In genomic region chr15:11742346-11742729, GRCm38 (mm10) we compare ENCODE assay signal across 11 mouse cellular contexts.
DNase-seq lines count a peak whose midpoint lies in the region; ATAC-seq and TF ChIP-seq lines count a peak whose summit lies in the region.
"Had no signal": no experiment of that assay in that cellular context is flagged by ENCODE, and none has a peak within 500 bp of the region (broad histone marks: within the 10 kb centered on the region; RNA-seq: fewer than 3 reads in every experiment).

No protein-coding gene starts in this region.

- TF ChIP-seq CTCF in intestine, postnatal 0 days (IDR thresholded peaks at IDR 0.05; ENCODE audit: low read depth), result no peak

- no peaks in the 10 kb centered on the region for H3K27me3 ChIP-seq in intestine, embryonic 16.5 days (replicated peaks; ENCODE audit: control insufficient read depth, insufficient read depth, low read length)
- H3K27me3 ChIP-seq in intestine, postnatal 0 days (replicated peaks; ENCODE audit: control insufficient read depth, insufficient read depth, low read length), result no peaks in the 10 kb centered on the region
- peaks cover 26% of the 10 kb centered on the region for H3K27me3 ChIP-seq in forebrain, embryonic 10.5 days (ENCODE audit: poor library complexity, severe bottlenecking)
- no peaks in the 10 kb centered on the region for H3K27me3 ChIP-seq in hindbrain, embryonic 15.5 days
- H3K27me3 ChIP-seq in midbrain, embryonic 14.5 days (ENCODE audit: control insufficient read depth, insufficient read depth, low read length), result no peaks in the 10 kb centered on the region

- H3K36me3 ChIP-seq in intestine, embryonic 16.5 days (ENCODE audit: control insufficient read depth, insufficient read depth, low read length), result no peaks in the 10 kb centered on the region
- no peaks in the 10 kb centered on the region for H3K36me3 ChIP-seq in intestine, postnatal 0 days (ENCODE audit: control insufficient read depth, insufficient read depth)
- H3K36me3 ChIP-seq in forebrain, embryonic 10.5 days (replicated peaks), result no peaks in the 10 kb centered on the region
- no peaks in the 10 kb centered on the region for H3K36me3 ChIP-seq in hindbrain, embryonic 15.5 days
- no peaks in the 10 kb centered on the region for H3K36me3 ChIP-seq in midbrain, embryonic 14.5 days (ENCODE audit: control insufficient read depth, insufficient read depth, low read length)

- 0 out of 2 replicates have a peak overlapping the region, but pooled peaks have one; percentile 14 for H3K27ac ChIP-seq in intestine, embryonic 16.5 days (ENCODE audit: low read length)
- H3K27ac ChIP-seq in intestine, postnatal 0 days (ENCODE audit: low read depth, low read length), result no peak overlapping the region
- H3K27ac ChIP-seq in forebrain, embryonic 10.5 days, result no peak overlapping the region
- H3K27ac ChIP-seq in hindbrain, embryonic 15.5 days (replicated peaks), result no peak overlapping the region
- no peak overlapping the region for H3K27ac ChIP-seq in midbrain, embryonic 14.5 days (replicated peaks; ENCODE audit: low read depth, low read length)
- H3K27ac ChIP-seq: layer of hippocampus, adult 2 months had no signal

- H3K9me3 ChIP-seq in intestine, embryonic 16.5 days (ENCODE audit: control insufficient read depth, low read length), result no peaks in the 10 kb centered on the region
- no peaks in the 10 kb centered on the region for H3K9me3 ChIP-seq in intestine, postnatal 0 days (ENCODE audit: control insufficient read depth)
- no peaks in the 10 kb centered on the region for H3K9me3 ChIP-seq in forebrain, embryonic 10.5 days
- no peaks in the 10 kb centered on the region for H3K9me3 ChIP-seq in hindbrain, embryonic 15.5 days
- H3K9me3 ChIP-seq in midbrain, embryonic 14.5 days (ENCODE audit: control insufficient read depth, low read length), result no peaks in the 10 kb centered on the region

- DNase-seq in forebrain, embryonic 10.5 days (ENCODE audit: extremely low spot score, low spot score), result no peak
- peak; percentile 49 for DNase-seq in midbrain, embryonic 14.5 days
- DNase-seq in adrenal gland, postnatal 14 days, result no peak
- DNase-seq in adrenal gland, adult 8-10 months, result no peak
- DNase-seq: cerebellum, adult 11-12 months; liver, postnatal 0 days had no signal

- H3K4me2 ChIP-seq in intestine, embryonic 16.5 days (ENCODE audit: low read depth, low read length), result no peak overlapping the region
- H3K4me2 ChIP-seq in intestine, postnatal 0 days (replicated peaks; ENCODE audit: low read depth), result no peak overlapping the region
- H3K4me2 ChIP-seq in hindbrain, embryonic 15.5 days, result peak overlapping the region; percentile 23; the same call in 1 of the 2 replicates
- peak overlapping the region; percentile 42 for H3K4me2 ChIP-seq in midbrain, embryonic 14.5 days (ENCODE audit: low read length)

- no peak overlapping the region for H3K4me3 ChIP-seq in intestine, embryonic 16.5 days (ENCODE audit: low read length)
- no peak overlapping the region for H3K4me3 ChIP-seq in intestine, postnatal 0 days (ENCODE audit: low read depth, low read length)
- peak overlapping the region; percentile 39 for H3K4me3 ChIP-seq in forebrain, embryonic 10.5 days
- H3K4me3 ChIP-seq in hindbrain, embryonic 15.5 days, result no peak overlapping the region
- 0 out of 2 replicates have a peak overlapping the region, but pooled peaks have one; percentile 11 for H3K4me3 ChIP-seq in midbrain, embryonic 14.5 days (replicated peaks; ENCODE audit: low read depth, low read length)
- H3K4me3 ChIP-seq: layer of hippocampus, adult 2 months had no signal

- WGBS in intestine, embryonic 16.5 days, result 41% methylated on average over 6 of the region's 6 CpGs
- WGBS in intestine, postnatal 0 days, result 46% methylated on average over 6 of the region's 6 CpGs
- WGBS in forebrain, embryonic 10.5 days, result 13% methylated on average over 6 of the region's 6 CpGs
- 21% methylated on average over 6 of the region's 6 CpGs for WGBS in hindbrain, embryonic 15.5 days
- 10% methylated on average over 6 of the region's 6 CpGs for WGBS in midbrain, embryonic 14.5 days

- peaks cover 23% of the 10 kb centered on the region; the same call in 1 of the 2 replicates for H3K4me1 ChIP-seq in intestine, embryonic 16.5 days (ENCODE audit: control insufficient read depth, insufficient read depth, low read length)
- H3K4me1 ChIP-seq in intestine, postnatal 0 days (replicated peaks; ENCODE audit: control insufficient read depth, insufficient read depth, low read length), result no peaks in the 10 kb centered on the region
- peaks cover 18% of the 10 kb centered on the region for H3K4me1 ChIP-seq in forebrain, embryonic 10.5 days
- peaks cover 7% of the 10 kb centered on the region for H3K4me1 ChIP-seq in hindbrain, embryonic 15.5 days (replicated peaks)
- H3K4me1 ChIP-seq in midbrain, embryonic 14.5 days (ENCODE audit: control insufficient read depth, insufficient read depth, low read length), result peaks cover 5% of the 10 kb centered on the region; the same call in 1 of the 2 replicates

- no peak for ATAC-seq in intestine, embryonic 16.5 days
- ATAC-seq in intestine, postnatal 0 days, result no peak
- ATAC-seq in hindbrain, embryonic 15.5 days (ENCODE audit: low FRiP score, low read depth), result no peak
- ATAC-seq in midbrain, embryonic 14.5 days (ENCODE audit: low FRiP score, low TSS enrichment), result no peak; the same call in 1 of the 2 replicates
- ATAC-seq in megakaryocyte, adult 5-6 weeks (ENCODE audit: poor library complexity, severe bottlenecking), result no peak
- ATAC-seq: liver, postnatal 0 days had no signal

- peak overlapping the region; percentile 33; the same call in 1 of the 2 replicates for H3K9ac ChIP-seq in intestine, embryonic 16.5 days (ENCODE audit: low read depth, low read length)
- H3K9ac ChIP-seq in intestine, postnatal 0 days (ENCODE audit: low read depth, low read length), result no peak overlapping the region
- no peak overlapping the region for H3K9ac ChIP-seq in hindbrain, embryonic 15.5 days
- H3K9ac ChIP-seq in midbrain, embryonic 14.5 days (replicated peaks; ENCODE audit: low read length), result no peak overlapping the region
- H3K9ac ChIP-seq: liver, postnatal 0 days had no signal

Comparison
In these comparisons a context has a peak if more than half of its experiments do, and no peak if none do; other contexts are left out.
1. H3K4me2 ChIP-seq: peak in hindbrain, embryonic 15.5 days (single experiment) and midbrain, embryonic 14.5 days (single experiment); none in intestine, embryonic 16.5 days (single experiment) and intestine, postnatal 0 days (single experiment).
2. H3K4me3 ChIP-seq: peak in forebrain, embryonic 10.5 days (single experiment) and midbrain, embryonic 14.5 days (single experiment); none in intestine, embryonic 16.5 days (single experiment), intestine, postnatal 0 days (single experiment) and hindbrain, embryonic 15.5 days (single experiment).